ENCODE assay signal across 8 mouse cellular contexts in the genomic region with DNA sequence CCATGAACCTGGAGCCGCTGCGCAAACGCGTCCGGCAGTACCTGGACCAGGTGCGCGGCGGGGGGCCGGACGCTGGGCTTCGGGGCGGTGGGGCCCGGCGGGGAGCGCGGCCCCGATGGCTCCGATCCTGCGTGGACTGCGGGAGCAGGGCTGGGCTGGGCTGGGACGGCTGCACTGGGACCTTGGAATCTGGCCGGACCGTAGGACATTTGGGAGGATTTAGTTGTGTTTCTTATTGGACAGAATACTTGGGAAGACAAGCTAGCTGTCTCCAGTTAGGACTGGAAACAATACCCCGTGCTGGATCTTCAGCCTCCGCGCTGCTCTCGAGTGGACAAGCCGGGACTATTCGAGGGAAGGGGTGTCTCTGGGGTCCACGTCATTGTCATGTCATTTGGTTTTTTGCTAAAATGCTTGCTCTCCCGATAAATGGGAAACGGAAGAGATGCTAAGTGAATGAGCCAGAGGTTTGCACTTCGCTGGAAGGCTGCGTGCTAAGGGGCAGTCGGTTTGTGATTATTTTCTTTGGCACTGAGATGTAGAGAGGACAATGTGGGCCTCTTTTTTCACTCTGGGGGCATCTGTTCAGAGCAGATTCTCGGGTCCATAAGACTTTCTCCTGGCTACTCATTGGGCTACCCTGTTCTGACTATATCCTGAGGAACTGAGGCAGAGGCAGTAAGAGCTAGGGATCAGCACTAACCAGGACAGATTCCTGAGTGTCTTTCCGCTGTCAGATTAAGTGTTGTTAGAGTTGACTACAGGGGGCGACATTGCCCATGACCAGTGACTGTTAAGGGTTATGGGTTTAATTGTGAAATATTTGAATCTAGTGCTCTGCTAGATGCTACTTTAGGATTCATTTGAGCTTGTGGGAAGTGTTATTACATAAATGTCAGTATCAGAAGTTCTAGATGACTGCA. TPM values are rescaled to one million over a fixed set of nuclear protein-coding genes. Genes with fewer than 3 reads are reported as not detected.
DNase-seq lines count a peak whose midpoint lies in the region; ATAC-seq and TF ChIP-seq lines count a peak whose summit lies in the region.

No protein-coding gene starts in this region.

- TF ChIP-seq CTCF in lung, adult 2 months (IDR thresholded peaks at IDR 0.05; ENCODE audit: insufficient read depth, low read length), result no peak

- peak overlapping the region; percentile 93 for H3K4me2 ChIP-seq in heart, embryonic 16.5 days (ENCODE audit: low read depth, low read length)
- H3K4me2 ChIP-seq in neural tube, embryonic 13.5 days, result peak overlapping the region; percentile 94

- under 1% methylated on average over 38 of the region's 38 CpGs for WGBS in embryonic facial prominence, embryonic 10.5 days
- under 1% methylated on average over 38 of the region's 38 CpGs for WGBS in heart, embryonic 16.5 days
- 3% methylated on average over 37 of the region's 38 CpGs for WGBS in lung, adult 2 months
- WGBS in neural tube, embryonic 13.5 days, result under 1% methylated on average over 38 of the region's 38 CpGs

- TF ChIP-seq POLR2A in lung, adult 2 months (IDR thresholded peaks at IDR 0.05; ENCODE audit: borderline replicate concordance, extremely low read depth, low read depth, low read length), result no peak

- peak overlapping the region; percentile 81 for H3K4me3 ChIP-seq in embryonic facial prominence, embryonic 10.5 days
- H3K4me3 ChIP-seq in heart, embryonic 16.5 days (ENCODE audit: low read length), result peak overlapping the region; percentile 99
- H3K4me3 ChIP-seq in lung, adult 2 months (replicated peaks; ENCODE audit: extremely low read depth, low read depth, low read length), result peak overlapping the region; percentile 80
- H3K4me3 ChIP-seq in neural tube, embryonic 13.5 days, result peak overlapping the region; percentile 98

- DNase-seq in CD4-positive, CD25-positive, alpha-beta regulatory T cell, adult 2 months (ENCODE audit: low read depth, low spot score), result peak; percentile 80
- peak; percentile 39 for DNase-seq in WW6 (ENCODE audit: low read depth, low spot score)
- DNase-seq in embryonic facial prominence, embryonic 10.5 days (ENCODE audit: low spot score), result peak; percentile 39
- peak; percentile 49 to 63 for DNase-seq in kidney, postnatal 25 days
- peak; percentile 14 for DNase-seq in lung, adult 2 months
- no peak for DNase-seq in ovary, adult 18-20 months (ENCODE audit: low spot score)

- peak; percentile 59 for ATAC-seq in heart, embryonic 16.5 days (replicated peaks; ENCODE audit: extremely low read depth, insufficient read depth, low FRiP score)
- ATAC-seq in neural tube, embryonic 13.5 days (ENCODE audit: low read depth), result peak; percentile 76

- peak overlapping the region; percentile 99 for H3K9ac ChIP-seq in heart, embryonic 16.5 days (ENCODE audit: low read length)
- H3K9ac ChIP-seq in neural tube, embryonic 13.5 days, result peak overlapping the region; percentile 97

- H3K9me3 ChIP-seq in embryonic facial prominence, embryonic 10.5 days, result no peaks in the 10 kb centered on the region
- no peaks in the 10 kb centered on the region for H3K9me3 ChIP-seq in heart, embryonic 16.5 days (replicated peaks; ENCODE audit: control insufficient read depth, low read length)
- H3K9me3 ChIP-seq in neural tube, embryonic 13.5 days, result no peaks in the 10 kb centered on the region

- H3K36me3 ChIP-seq in embryonic facial prominence, embryonic 10.5 days (replicated peaks), result peaks cover 32% of the 10 kb centered on the region
- peaks cover 14% of the 10 kb centered on the region for H3K36me3 ChIP-seq in heart, embryonic 16.5 days (ENCODE audit: control insufficient read depth, insufficient read depth)
- H3K36me3 ChIP-seq in neural tube, embryonic 13.5 days, result peaks cover 25% of the 10 kb centered on the region

- peaks cover 19% of the 10 kb centered on the region for H3K4me1 ChIP-seq in embryonic facial prominence, embryonic 10.5 days
- peaks cover 16% of the 10 kb centered on the region for H3K4me1 ChIP-seq in heart, embryonic 16.5 days (ENCODE audit: control insufficient read depth, insufficient read depth, low read length)
- peaks cover 12% of the 10 kb centered on the region for H3K4me1 ChIP-seq in lung, adult 2 months (ENCODE audit: control insufficient read depth, insufficient read depth, low read length)
- H3K4me1 ChIP-seq in neural tube, embryonic 13.5 days (replicated peaks), result peaks cover 32% of the 10 kb centered on the region

- H3K27ac ChIP-seq in embryonic facial prominence, embryonic 10.5 days (replicated peaks), result peak overlapping the region; percentile 91
- H3K27ac ChIP-seq in heart, embryonic 16.5 days (ENCODE audit: low read length), result peak overlapping the region; percentile 91
- peak overlapping the region; percentile 76 for H3K27ac ChIP-seq in neural tube, embryonic 13.5 days (replicated peaks)

- no peaks in the 10 kb centered on the region for H3K27me3 ChIP-seq in embryonic facial prominence, embryonic 10.5 days (replicated peaks; ENCODE audit: low read depth, poor library complexity, severe bottlenecking)
- H3K27me3 ChIP-seq in heart, embryonic 16.5 days (ENCODE audit: control insufficient read depth, insufficient read depth, low read length), result no peaks in the 10 kb centered on the region
- no peaks in the 10 kb centered on the region for H3K27me3 ChIP-seq in neural tube, embryonic 13.5 days

RNA-seq across cellular contexts. Expression of gene Cdc16, which starts 0.6 kb away (rescaled TPM):
- polyA plus RNA-seq in embryonic facial prominence, embryonic 10.5 days (2016; fragmentation: Nextera tagmentation; extraction: Ambion mirVana), result 219 and 223 TPM in 2 replicates
- polyA plus RNA-seq in heart, embryonic 16.5 days (2015; fragmentation: Nextera tagmentation; extraction: Ambion mirVana), result 98.7 and 102 TPM in 2 replicates
- 31.2 TPM in 2 replicates for polyA plus RNA-seq in lung, adult 2 months (2012; rRNA removed)
- 166 and 175 TPM in 2 replicates for polyA plus RNA-seq in neural tube, embryonic 13.5 days (2015; fragmentation: Nextera tagmentation; extraction: Ambion mirVana)

RNA-seq across cellular contexts. Expression of gene Upf3a, which starts 27.3 kb away (rescaled TPM):
- polyA plus RNA-seq in embryonic facial prominence, embryonic 10.5 days (2016; fragmentation: Nextera tagmentation; extraction: Ambion mirVana), result 39.2 and 42.5 TPM in 2 replicates
- 24.1 and 28.0 TPM in 2 replicates for polyA plus RNA-seq in heart, embryonic 16.5 days (2015; fragmentation: Nextera tagmentation; extraction: Ambion mirVana)
- polyA plus RNA-seq in lung, adult 2 months (2012; rRNA removed), result 8.5 and 9.9 TPM in 2 replicates
- polyA plus RNA-seq in neural tube, embryonic 13.5 days (2015; fragmentation: Nextera tagmentation; extraction: Ambion mirVana), result 42.4 and 46.2 TPM in 2 replicates

RNA-seq across cellular contexts. Expression of gene Cfap97d2, which starts 52.4 kb away (rescaled TPM):
- 0.24 and 0.70 TPM in 2 replicates for polyA plus RNA-seq in embryonic facial prominence, embryonic 10.5 days (2016; fragmentation: Nextera tagmentation; extraction: Ambion mirVana)
- 0.20 TPM in 1 of 2 replicates, not detected in the other for polyA plus RNA-seq in heart, embryonic 16.5 days (2015; fragmentation: Nextera tagmentation; extraction: Ambion mirVana)
- 1.7 and 2.5 TPM in 2 replicates for polyA plus RNA-seq in lung, adult 2 months (2012; rRNA removed)
- 1.3 and 1.8 TPM in 2 replicates for polyA plus RNA-seq in neural tube, embryonic 13.5 days (2015; fragmentation: Nextera tagmentation; extraction: Ambion mirVana)
